27 mouse cellular contexts compared by ENCODE assay signal in genomic region chr2:130658530-130658929, GRCm38 (mm10). TPM values are rescaled to one million over a fixed set of nuclear protein-coding genes. Genes with fewer than 3 reads are reported as not detected.
A peak's percentile ranks its signal among the peaks of the same experiment; 100 is the strongest.
DNase-seq lines count a peak whose midpoint lies in the region; ATAC-seq and TF ChIP-seq lines count a peak whose summit lies in the region.
"Had no signal": no experiment of that assay in that cellular context is flagged by ENCODE, and none has a peak within 500 bp of the region (broad histone marks: within the 10 kb centered on the region; RNA-seq: fewer than 3 reads in every experiment).

No protein-coding gene starts in this region.

- DNase-seq in layer of hippocampus, adult 2 months (ENCODE audit: low spot score in 2 of 2), result no peak
- DNase-seq in layer of hippocampus, adult 9-11 months, result no peak
- no peak for DNase-seq in liver
- DNase-seq in right cerebral cortex, postnatal 25 days, result peak; percentile 42
- DNase-seq in right cerebral cortex, postnatal 4 days, result no peak
- DNase-seq in hindbrain, embryonic 10.5 days (ENCODE audit: low spot score), result no peak
- DNase-seq: adrenal gland, postnatal 10 days; B cell, adult 2 months; cerebellum, adult 11-12 months; cerebellum, adult 8-10 months; cerebellum, postnatal 10 days; cerebellum, postnatal 36 days; gastrocnemius, postnatal 25 days; heart, adult 18-20 months; heart, postnatal 10 days; heart, postnatal 36 days had no signal

- ATAC-seq in liver, embryonic 15.5 days (ENCODE audit: insufficient read depth), result no peak
- ATAC-seq: forebrain, embryonic 13.5 days; forebrain, embryonic 16.5 days; hindbrain, postnatal 0 days; Patski had no signal

- WGBS in liver, embryonic 15.5 days (ENCODE audit: insufficient replicate concordance), result 88% methylated on average over 10 of the region's 10 CpGs
- WGBS in hindbrain, embryonic 10.5 days, result 93% methylated on average over 10 of the region's 10 CpGs

- H3K27me3 ChIP-seq in liver, embryonic 15.5 days, result no peaks in the 10 kb centered on the region
- H3K27me3 ChIP-seq in hindbrain, embryonic 10.5 days (ENCODE audit: insufficient read depth, poor library complexity, severe bottlenecking), result no peaks in the 10 kb centered on the region
- H3K27me3 ChIP-seq: CH12.LX; forebrain, embryonic 13.5 days; heart, embryonic 12.5 days; heart, embryonic 15.5 days; Patski had no signal

- no peak for TF ChIP-seq CTCF in layer of hippocampus, adult 2 months (conservative IDR thresholded peaks at IDR 0.05)

- no peaks in the 10 kb centered on the region for H3K9me3 ChIP-seq in liver, embryonic 15.5 days (replicated peaks)
- no peaks in the 10 kb centered on the region for H3K9me3 ChIP-seq in hindbrain, embryonic 10.5 days
- H3K9me3 ChIP-seq: forebrain, embryonic 10.5 days; forebrain, embryonic 13.5 days; G1E; heart, embryonic 12.5 days; heart, embryonic 15.5 days had no signal

- peaks cover 90% of the 10 kb centered on the region for H3K36me3 ChIP-seq in liver, embryonic 15.5 days (replicated peaks)
- peaks cover 93% of the 10 kb centered on the region for H3K36me3 ChIP-seq in hindbrain, embryonic 10.5 days

- H3K27ac ChIP-seq in layer of hippocampus, adult 2 months, result peak overlapping the region; percentile 99
- no peak overlapping the region for H3K27ac ChIP-seq in liver, embryonic 15.5 days (replicated peaks)
- H3K27ac ChIP-seq in hindbrain, embryonic 10.5 days, result no peak overlapping the region
- H3K27ac ChIP-seq: forebrain, embryonic 10.5 days; forebrain, embryonic 13.5 days; heart, embryonic 15.5 days; hindbrain, embryonic 14.5 days; hindbrain, postnatal 0 days had no signal

- H3K4me3 ChIP-seq in layer of hippocampus, adult 2 months, result no peak overlapping the region
- no peak overlapping the region for H3K4me3 ChIP-seq in liver, embryonic 15.5 days (replicated peaks)
- no peak overlapping the region for H3K4me3 ChIP-seq in hindbrain, embryonic 10.5 days
- H3K4me3 ChIP-seq: forebrain, embryonic 10.5 days; forebrain, embryonic 13.5 days; heart, embryonic 12.5 days; heart, embryonic 15.5 days had no signal

- H3K9ac ChIP-seq in liver, embryonic 15.5 days, result 0 out of 2 replicates have a peak overlapping the region, but pooled peaks have one; percentile 3
- H3K9ac ChIP-seq: forebrain, embryonic 13.5 days; heart, embryonic 12.5 days; heart, embryonic 15.5 days; hindbrain, embryonic 14.5 days had no signal

- peaks cover 52% of the 10 kb centered on the region for H3K4me1 ChIP-seq in liver, embryonic 15.5 days (replicated peaks)
- peaks cover 11% of the 10 kb centered on the region for H3K4me1 ChIP-seq in hindbrain, embryonic 10.5 days (replicated peaks)

- H3K4me2 ChIP-seq in liver, embryonic 15.5 days, result no peak overlapping the region
- H3K4me2 ChIP-seq: forebrain, embryonic 13.5 days; heart, embryonic 12.5 days; heart, embryonic 15.5 days; hindbrain, embryonic 14.5 days had no signal

RNA-seq across cellular contexts. Expression of gene Ddrgk1, which starts 5.9 kb away (rescaled TPM):
- 10 to 100 TPM; 97.6 to 98.1 TPM for total RNA-seq in layer of hippocampus, adult 2 months (2021)
- 40.6 and 43.8 TPM in 2 replicates for polyA plus RNA-seq in liver, embryonic 15.5 days (2015; fragmentation: Nextera tagmentation; extraction: Ambion mirVana)
- polyA plus RNA-seq in hindbrain, embryonic 10.5 days (2016; fragmentation: Nextera tagmentation; extraction: Ambion mirVana), result 47.1 and 50.7 TPM in 2 replicates

RNA-seq across cellular contexts. Expression of gene Itpa, which starts 8.9 kb away (rescaled TPM):
- total RNA-seq in layer of hippocampus, adult 2 months (2021), result 10 to 100 TPM; 36.0 to 36.8 TPM
- 41.0 and 44.8 TPM in 2 replicates for polyA plus RNA-seq in liver, embryonic 15.5 days (2015; fragmentation: Nextera tagmentation; extraction: Ambion mirVana)
- 148 and 151 TPM in 2 replicates for polyA plus RNA-seq in hindbrain, embryonic 10.5 days (2016; fragmentation: Nextera tagmentation; extraction: Ambion mirVana)

RNA-seq across cellular contexts. Expression of gene Lzts3, which starts 15.9 kb away (rescaled TPM):
- total RNA-seq in layer of hippocampus, adult 2 months (2021), result 100 to 1,000 TPM; 185 to 196 TPM
- 1.4 and 2.0 TPM in 2 replicates for polyA plus RNA-seq in liver, embryonic 15.5 days (2015; fragmentation: Nextera tagmentation; extraction: Ambion mirVana)
- 3.2 and 4.3 TPM in 2 replicates for polyA plus RNA-seq in hindbrain, embryonic 10.5 days (2016; fragmentation: Nextera tagmentation; extraction: Ambion mirVana)

RNA-seq across cellular contexts. Expression of gene Ubox5, which starts 28.7 kb away (rescaled TPM):
- total RNA-seq in layer of hippocampus, adult 2 months (2021), result 10 to 100 TPM; 11.0 to 11.7 TPM
- 4.8 and 5.0 TPM in 2 replicates for polyA plus RNA-seq in liver, embryonic 15.5 days (2015; fragmentation: Nextera tagmentation; extraction: Ambion mirVana)
- 19.4 and 19.8 TPM in 2 replicates for polyA plus RNA-seq in hindbrain, embryonic 10.5 days (2016; fragmentation: Nextera tagmentation; extraction: Ambion mirVana)

RNA-seq across cellular contexts. Expression of gene Fastkd5, which starts 28.7 kb away (rescaled TPM):
- 1 to 10 TPM; 8.8 to 8.9 TPM for total RNA-seq in layer of hippocampus, adult 2 months (2021)
- 8.6 and 9.5 TPM in 2 replicates for polyA plus RNA-seq in liver, embryonic 15.5 days (2015; fragmentation: Nextera tagmentation; extraction: Ambion mirVana)
- 17.7 and 19.5 TPM in 2 replicates for polyA plus RNA-seq in hindbrain, embryonic 10.5 days (2016; fragmentation: Nextera tagmentation; extraction: Ambion mirVana)
